Mouse (Mus musculus) R1 (cell line): ENCODE measurements around the gene Ctso.

Source experiments
- DNase-seq: peaks from one replicate; pipeline ENCODE4 v3.0.0-alpha.2; 2018; ENCODE audit warnings: low read depth, low spot score

Gene Ctso

DNA sequence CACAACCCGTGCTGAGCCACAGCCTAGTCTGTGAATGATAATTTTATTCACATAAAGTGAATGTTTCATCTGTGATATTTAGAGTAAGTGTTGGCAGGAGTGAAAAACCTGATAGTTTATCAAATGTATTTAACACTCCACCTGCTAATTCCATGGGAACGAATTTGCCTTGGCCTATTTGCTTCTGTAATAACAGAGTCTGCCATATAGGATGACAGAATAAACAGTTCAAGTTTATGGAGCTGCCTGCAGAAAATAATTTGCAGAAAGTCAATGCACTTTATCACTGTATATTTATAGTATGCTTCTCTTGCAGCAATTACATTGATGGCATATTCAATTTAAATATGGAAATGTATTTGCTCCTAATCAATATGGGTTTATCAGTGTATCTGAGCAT, 19.4 kb downstream of the Ctso start:
- no peak for DNase-seq

DNA sequence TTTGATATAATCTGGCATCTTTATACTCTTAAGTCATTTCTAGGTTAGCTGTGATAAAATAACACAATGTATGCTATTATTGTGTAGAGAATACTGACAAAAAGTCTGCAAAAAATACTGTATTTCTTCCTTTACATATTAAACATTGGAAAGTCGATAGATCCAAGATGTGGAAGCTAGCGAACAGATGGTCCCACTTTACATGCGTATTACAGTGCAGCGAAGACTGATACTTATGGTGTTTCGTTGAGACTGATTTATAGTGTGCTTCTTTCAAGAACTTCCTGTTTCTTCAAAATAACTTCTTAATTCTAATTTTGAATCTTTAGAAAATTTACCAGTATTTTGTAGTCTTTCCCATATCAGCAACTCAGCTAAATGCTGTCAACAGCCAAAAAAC, 25.1 kb downstream of the Ctso start:
- no peak for DNase-seq

DNA sequence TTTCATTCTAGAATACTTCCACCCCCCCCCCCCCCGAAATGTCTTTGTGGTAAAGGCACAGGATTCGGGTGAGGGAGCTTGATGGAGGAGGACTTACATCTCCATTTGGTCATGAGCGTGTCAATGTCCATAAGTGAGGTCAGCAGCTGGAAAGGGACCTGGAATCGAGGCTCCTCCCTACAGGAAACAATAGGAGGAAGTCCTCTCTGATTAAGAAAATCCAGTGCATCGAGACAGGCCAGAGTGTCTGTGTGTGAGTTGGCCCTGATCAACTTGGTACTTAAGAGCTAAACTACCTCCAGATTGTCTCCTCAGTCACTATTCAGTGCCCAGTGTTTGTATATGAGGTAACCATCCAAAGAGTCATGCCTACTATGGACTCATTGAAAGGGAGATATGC, 28.9 kb downstream of the Ctso start:
- no peak for DNase-seq

DNA sequence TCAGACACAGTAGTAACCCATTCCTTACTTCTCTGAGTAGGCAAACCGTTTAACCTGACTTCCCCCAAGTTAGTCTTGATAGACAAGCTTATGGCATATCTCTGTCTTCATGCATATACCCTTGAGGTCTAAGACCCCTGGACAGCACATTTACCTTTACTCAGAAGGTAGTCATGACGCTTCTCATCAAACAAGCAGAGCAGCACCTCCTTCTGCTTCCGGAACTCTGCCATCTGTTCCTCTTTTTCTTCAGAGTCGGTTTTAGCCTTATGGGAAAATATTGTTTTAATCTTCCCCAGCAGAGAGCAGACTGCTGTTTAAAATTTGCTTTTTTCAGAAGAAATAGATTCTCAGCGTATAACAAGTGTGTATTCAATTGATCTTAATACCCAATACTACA, 31.4 kb downstream of the Ctso start:
- DNase-seq, result no peak

DNA sequence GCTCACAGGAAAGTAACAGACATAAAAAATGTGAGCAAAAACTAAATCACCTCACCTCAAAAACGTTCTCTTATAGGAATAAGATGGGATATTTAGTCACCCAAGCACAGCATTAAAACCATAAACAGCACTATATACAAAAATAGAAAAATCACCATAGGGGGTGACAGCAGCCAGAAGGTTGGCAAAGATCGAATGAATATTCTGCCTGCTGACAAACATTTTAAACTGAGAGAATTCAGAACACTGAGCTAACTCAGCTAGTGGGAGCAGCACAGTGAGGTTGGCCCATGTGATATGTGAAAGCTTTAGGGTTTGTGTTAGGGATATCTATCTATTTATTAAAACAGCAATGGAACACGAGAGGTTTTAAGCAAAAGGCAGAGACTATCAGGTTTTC, 32.2 kb downstream of the Ctso start:
- no peak for DNase-seq

DNA sequence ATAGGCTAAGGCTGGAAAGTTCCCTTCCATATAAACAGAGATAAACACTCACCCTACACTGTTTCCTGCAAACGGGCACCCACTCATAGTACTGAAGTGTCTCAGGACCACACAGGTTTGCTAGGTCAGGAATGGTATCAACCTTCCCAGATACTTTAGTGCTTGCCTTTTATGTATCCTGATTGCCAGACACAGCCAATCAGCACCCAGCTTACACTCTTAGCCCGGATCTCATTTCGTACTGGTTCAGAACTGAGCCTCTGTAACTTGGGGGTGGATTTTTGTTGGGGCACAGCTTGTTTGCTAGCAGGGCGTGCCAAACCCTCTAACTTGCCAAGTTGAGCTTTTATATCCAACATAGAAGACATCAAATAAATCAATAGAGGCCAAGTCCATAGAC, 43.2 kb downstream of the Ctso start:
- no peak for DNase-seq

DNA sequence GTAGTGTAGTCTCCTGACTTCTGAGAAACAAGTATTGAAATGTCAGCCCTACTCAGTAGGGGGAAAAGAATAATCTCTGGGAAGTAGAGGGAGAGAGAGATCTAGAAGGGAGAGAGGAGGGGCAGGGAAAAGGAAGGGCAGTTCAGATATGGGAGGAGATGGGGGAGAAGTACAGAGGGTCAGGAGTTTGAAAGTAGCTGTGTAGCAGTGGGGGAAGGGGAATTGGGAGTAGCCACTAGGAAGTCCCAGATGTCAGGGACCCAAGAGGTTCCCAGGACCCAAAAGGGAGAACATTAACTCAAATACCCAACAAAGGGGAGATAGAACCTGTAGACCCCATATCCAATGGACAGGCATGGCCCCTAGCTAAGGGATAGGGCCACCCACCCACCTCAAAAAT, 43.7 kb downstream of the Ctso start, which contains the start of gene Tdo2:
Tdo2 (minus strand) TSS at position 101 of the 400 bp plus-strand sequence.
- no peak for DNase-seq

DNA sequence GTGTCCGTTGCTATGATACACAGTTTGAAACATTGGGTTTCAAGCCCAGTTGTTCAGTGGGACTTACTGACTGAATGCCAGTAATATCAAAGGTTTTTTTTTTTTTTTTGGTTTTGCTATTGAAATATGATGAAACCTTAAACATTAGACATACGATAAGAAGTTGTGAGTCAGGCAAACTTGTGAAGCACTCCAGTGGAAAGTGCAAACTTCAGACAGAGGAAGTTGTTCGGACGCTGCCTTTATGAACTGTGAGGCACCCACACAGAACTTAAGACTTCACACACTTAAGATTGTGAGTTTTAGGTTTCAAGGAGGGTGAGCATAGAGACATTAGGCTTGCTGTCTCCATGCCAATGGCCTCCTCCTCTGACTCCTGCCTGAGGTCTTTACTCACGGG, 49.2 kb downstream of the Ctso start:
- DNase-seq, result no peak

DNA sequence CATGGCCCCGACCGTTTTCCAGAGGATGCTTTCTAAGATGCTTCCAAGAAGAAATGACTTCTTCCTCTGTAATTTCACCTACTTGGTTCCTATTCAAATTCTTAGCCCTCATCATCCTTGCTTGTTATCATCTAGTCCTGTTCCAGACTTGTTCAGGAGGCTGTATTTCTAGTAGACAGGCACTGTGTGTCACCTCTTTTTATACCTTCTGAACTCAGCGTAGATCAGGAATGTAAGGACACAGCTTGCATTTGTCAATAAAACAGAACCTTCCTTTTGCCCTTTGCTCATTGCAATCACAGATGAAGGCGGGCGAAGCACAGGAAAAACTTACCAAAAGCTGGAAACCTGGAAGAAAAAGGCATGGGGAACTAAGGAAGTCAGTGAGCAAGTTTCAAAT, 49.6 kb downstream of the Ctso start, which contains the start of gene Asic5:
Asic5 (plus strand) TSS at position 301 of the 400 bp plus-strand sequence.
- no peak for DNase-seq

DNA sequence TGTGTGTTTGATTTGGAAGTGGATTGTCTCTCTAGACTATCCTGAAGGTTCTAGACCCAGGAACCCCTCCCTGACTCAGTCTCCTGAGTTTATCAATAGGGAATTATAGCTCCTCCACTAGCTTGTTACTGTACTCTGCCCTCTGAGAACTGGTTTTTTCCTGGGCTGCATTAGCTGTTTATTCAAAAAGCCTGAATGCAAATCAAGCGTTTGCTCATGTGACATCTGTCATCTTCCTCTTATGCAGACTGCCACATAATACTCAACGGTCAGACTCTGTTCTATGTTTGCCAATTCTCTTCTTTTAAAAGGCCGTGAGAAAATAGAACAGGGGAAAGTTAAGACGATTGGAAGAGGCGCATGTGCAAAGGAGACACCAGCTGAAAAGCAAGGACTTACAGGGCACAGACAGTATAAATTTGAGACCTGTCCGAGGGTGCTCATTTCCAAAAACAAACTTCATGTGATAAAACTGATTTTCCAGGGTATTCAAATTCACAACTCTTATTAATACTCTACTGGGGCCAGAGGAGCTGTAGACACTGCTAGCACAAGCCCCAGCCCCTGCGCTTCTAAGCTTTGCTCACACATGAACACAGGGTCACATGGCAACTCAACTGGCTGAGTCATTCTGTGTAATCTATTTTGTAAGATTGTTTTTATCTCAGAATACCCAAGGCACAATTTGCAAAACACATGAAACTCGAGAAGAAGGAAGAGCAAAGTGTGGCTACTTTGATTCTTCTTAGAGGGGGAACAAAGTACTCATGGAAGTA, 50.9 kb downstream of the Ctso start:
- DNase-seq, result no peak

DNA sequence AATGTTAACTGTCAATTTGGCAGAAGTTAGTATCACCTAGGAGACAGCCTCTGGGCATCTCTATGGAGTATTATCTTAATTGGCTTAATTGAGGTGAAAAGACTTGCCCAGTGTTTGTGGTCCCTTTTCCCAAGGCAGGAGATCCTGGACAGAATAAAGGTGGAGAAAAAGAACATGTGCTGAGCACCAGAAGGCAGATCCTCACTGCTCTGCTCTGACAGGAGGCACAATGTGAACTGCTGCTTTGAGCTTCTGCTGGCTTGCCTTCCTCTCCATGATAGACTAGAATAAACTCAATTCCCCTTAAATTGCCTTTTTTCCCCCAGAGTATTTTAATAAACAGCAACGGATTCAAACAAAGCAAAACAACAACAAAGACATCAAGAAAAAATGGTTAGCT, 52.7 kb downstream of the Ctso start:
- no peak for DNase-seq

DNA sequence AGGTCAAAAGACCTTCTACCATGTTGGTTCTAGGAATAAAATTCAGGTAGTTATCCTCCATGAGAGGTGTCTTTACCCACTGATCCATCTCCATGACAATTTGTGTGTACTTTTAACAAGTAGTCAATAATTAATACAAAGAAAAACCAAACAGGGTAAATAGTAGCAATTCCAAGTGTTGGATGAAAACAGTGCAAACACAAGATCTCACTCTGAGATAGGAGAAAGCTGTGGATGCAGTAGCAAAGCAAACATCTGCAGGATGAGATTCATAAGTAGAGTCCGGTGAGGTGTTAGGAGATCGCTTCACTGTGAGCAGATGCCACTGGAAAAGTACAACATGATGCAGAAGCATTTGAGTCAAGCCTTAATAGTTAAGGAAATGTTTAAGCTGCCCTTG, 53.7 kb downstream of the Ctso start:
- no peak for DNase-seq

DNA sequence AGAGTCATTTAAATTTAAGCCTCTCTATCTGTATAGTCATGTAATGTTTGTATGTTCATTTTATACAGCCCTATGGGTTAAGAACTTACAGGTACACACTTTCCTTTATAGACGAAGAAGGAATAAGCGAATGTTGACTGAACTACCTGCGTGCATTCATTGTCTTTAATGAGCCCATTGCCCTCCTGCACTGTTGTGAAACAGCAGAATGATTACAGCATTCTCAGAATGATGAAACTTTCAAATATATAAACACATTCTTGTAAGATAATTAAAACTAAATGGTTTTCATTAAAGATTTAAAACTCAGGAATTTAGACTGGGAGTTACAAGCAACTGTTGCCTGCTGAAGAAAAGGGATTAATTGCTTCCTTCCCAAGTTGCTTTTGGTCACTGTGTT, 55.2 kb downstream of the Ctso start:
- DNase-seq, result no peak

DNA sequence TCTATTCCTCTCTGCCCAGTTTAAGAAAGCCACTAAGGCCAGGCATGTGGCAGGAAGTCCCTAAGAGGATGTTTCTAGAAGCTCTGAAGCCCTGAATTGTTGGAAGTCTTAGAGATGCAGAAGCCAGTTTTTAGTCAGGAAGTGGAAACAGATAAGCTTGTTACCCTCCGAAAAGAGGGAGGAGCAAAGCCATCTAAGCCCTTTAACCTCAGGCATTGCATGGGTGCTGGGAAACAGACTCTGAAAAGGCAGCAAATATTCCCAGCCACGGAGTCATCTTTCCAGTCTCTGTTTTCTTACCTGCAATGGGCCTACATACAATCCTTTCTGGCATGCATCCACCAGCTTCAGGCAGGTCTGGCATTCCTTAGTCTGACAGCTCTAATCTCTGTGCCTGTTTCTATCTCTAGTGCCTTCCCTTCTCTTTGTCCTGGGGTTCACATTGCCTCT, 57.3 kb downstream of the Ctso start:
- no peak for DNase-seq

DNA sequence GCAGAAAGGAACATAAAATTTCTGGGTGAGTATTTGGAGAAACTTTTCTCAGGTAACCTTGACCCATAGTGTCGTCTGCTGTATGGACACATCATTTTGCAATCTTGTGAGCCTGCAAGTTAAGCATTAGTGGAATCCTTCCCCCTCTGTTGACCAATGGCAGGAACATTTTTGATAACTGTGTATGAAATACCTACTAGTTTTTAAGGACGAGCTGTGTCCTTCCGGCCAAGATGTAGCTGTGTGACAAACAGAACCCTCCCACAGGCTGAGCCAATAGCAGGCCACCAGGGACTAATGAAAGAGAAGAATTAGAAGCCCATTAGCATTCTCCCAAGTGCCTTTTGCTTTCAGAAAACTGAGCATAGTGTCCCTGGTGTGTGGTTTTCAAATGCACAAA, 58.1 kb downstream of the Ctso start:
- DNase-seq, result no peak

DNA sequence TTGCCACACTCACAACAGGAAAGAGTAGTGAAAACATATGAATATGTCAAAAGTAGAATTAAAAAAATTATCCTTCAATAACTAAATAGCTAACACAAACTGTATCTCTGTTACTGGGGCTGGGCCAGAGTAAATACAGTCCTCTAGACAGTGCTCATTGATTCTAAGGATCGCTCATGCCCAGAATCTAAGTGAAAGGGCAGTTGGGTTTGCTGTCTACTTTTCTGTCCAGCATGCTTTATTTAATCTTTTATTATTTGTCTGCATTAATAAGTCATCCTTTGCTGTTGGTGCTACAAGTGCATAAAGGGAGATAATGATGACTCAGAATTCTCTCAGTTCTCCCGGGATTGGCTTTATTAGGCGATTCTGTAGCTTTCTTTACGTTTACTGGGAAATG, 63.0 kb downstream of the Ctso start:
- no peak for DNase-seq

DNA sequence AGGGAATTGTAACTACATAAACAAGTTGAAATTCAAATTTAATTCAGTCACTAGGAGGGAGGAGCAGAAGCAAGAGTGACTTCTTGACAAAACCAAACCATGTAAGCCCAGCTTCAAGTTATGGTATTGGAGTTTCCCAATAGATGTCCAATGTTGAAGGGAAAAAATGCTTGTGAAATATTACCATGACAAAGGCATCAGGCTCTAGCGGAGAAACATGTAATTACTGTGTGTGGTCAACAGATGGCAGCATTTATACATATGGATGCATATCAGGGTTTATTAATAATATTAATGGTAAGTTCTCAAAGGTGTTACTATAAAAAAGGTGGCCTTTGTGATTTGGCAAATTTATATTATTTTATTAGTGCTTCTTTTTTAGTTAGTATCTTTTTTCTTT, 63.6 kb downstream of the Ctso start:
- DNase-seq, result peak; percentile 26
